Mouse (Mus musculus) bone marrow macrophage, adult 2 months (primary cell): Measurements from ENCODE around the gene Tldc2.

Experiments used
- CTCF ChIP-seq: IDR thresholded peaks from 2 replicates; pipeline ENCODE4 v1.5.1; 2012; ENCODE audit warnings: low read depth, mild to moderate bottlenecking, low read length, moderate library complexity
- POLR2A ChIP-seq: IDR thresholded peaks from 2 replicates; pipeline ENCODE4 v1.6.1; 2012; ENCODE audit warnings: mild to moderate bottlenecking, low read depth, low read length, borderline replicate concordance

GRCm38 (mm10) chr2:157079701-157080180 lies 7.1 kb upstream of the Tldc2 start:
- no peak for TF ChIP-seq CTCF
- no peak for TF ChIP-seq POLR2A
